Mouse (Mus musculus) midbrain, postnatal 0 days (tissue): ENCODE results near the gene Cacna1c. TPM values are rescaled to one million over a fixed set of nuclear protein-coding genes. Genes with fewer than 3 reads are reported as not detected.

Source experiments
- ATAC-seq: fragments of 200-750 bp; cut with Nextera tagmentation; 2 replicates; pipeline ENCODE4 v1.8.0; 2017; ENCODE audit warnings: moderate number of reproducible peaks, mild to moderate bottlenecking, moderate TSS enrichment, moderate library complexity; ENCODE audit not compliant: low FRiP score
- DNase-seq: peaks from one replicate; pipeline ENCODE4 v3.0.0-alpha.2; 2015; ENCODE audit warnings: low spot score
- H3K27ac ChIP-seq: fragments of 300-500 bp; sonication (generic); 2 replicates; pipeline ENCODE4 v1.5.1; 2014; ENCODE audit warnings: low read depth, mild to moderate bottlenecking, low read length, mixed read lengths
- H3K27me3 ChIP-seq: fragments of 300-500 bp; sonication (generic); 2 replicates; pipeline ENCODE4 v1.6.1; 2014; ENCODE audit warnings: low read length, control low read depth, mixed read lengths; ENCODE audit not compliant: insufficient read depth
- H3K36me3 ChIP-seq: fragments of 300-500 bp; sonication (generic); 2 replicates; pipeline ENCODE4 v1.6.1; 2014; ENCODE audit warnings: low read length, control low read depth, mixed read lengths; ENCODE audit not compliant: insufficient read depth
- H3K4me1 ChIP-seq: fragments of 300-500 bp; sonication (generic); 2 replicates; pipeline ENCODE4 v1.6.1; 2014; ENCODE audit warnings: mild to moderate bottlenecking, control low read depth, antibody characterized with exemption, low read length, mixed read lengths; ENCODE audit not compliant: insufficient read depth
- H3K4me2 ChIP-seq: fragments of 300-500 bp; sonication (generic); 2 replicates; pipeline ENCODE4 v1.6.1; 2014; ENCODE audit warnings: low read depth, mild to moderate bottlenecking, low read length, mixed read lengths; ENCODE audit not compliant: poor library complexity, severe bottlenecking
- H3K4me3 ChIP-seq: fragments of 300-500 bp; sonication (generic); 2 replicates; pipeline ENCODE4 v1.5.1; 2014; ENCODE audit warnings: low read depth, mild to moderate bottlenecking, low read length, moderate library complexity
- H3K9ac ChIP-seq: fragments of 300-500 bp; sonication (generic); replicated peaks from 2 replicates; pipeline ENCODE4 v1.6.1; 2014; ENCODE audit warnings: mild to moderate bottlenecking, low read length, moderate library complexity, mixed read lengths; ENCODE audit not compliant: poor library complexity, severe bottlenecking
- H3K9me3 ChIP-seq: fragments of 300-500 bp; sonication (generic); 2 replicates; pipeline ENCODE4 v1.6.1; 2016; ENCODE audit warnings: low read length, control low read depth
- CTCF ChIP-seq: IDR thresholded peaks from 2 replicates; pipeline ENCODE4 v1.5.1; 2016; ENCODE audit warnings: antibody characterized with exemption, mild to moderate bottlenecking
- WGBS: fragments of 180-500 bp; shearing (Covaris S2); extraction: QIAGEN DNeasy Blood & Tissue Kit; methylation state at CpG from one replicate; pipeline ENCODE4 v1.1.7; 2014; 5-methylcytosine and 5-hydroxymethylcytosine counted together
- polyA plus RNA-seq: library from polyadenylated mRNA; unstranded; fragments of >200 nt; fragmentation: Nextera tagmentation; extraction: Ambion mirVana; gene quantifications from 2 replicates; pipeline ENCODE4 v1.2.1, GENCODE M21; 2015
- total RNA-seq: library from RNA; depleted of rRNA; stranded (reverse); fragments of >200 nt; gene quantifications from 2 replicates; pipeline ENCODE4 v1.2.3, GENCODE M21; 2014

The Cacna1c gene
- total and polyA plus RNA-seq, 2 experiments from 2014 or later, result 4.9 to 33.9 TPM

- DNase-seq, result no peak
Measured at GRCm38 (mm10) chr6:118739344-118739743, 456.9 kb downstream of the Cacna1c start.

GRCm38 (mm10) chr6:118738656-118739055 is 457.6 kb downstream of the Cacna1c start:
- no peaks in the 10 kb centered on the region; the same call in 1 of the 2 replicates for H3K4me1 ChIP-seq
- peaks cover 7% of the 10 kb centered on the region; the same call in 1 of the 2 replicates for H3K36me3 ChIP-seq
- no peak overlapping the region for H3K4me3 ChIP-seq
- TF ChIP-seq CTCF, result no peak
- no peak for DNase-seq
- H3K9me3 ChIP-seq, result no peaks in the 10 kb centered on the region
- WGBS, result 58% methylated on average over 3 of the region's 3 CpGs
- no peak overlapping the region for H3K9ac ChIP-seq
- no peak overlapping the region for H3K27ac ChIP-seq
- no peak for ATAC-seq
- no peaks in the 10 kb centered on the region for H3K27me3 ChIP-seq
- no peak overlapping the region for H3K4me2 ChIP-seq

More at GRCm38 (mm10) chr6:118739344-118739743, 456.9 kb downstream of the Cacna1c start:
- Histone ChIP-seq H3K4me1 (no peaks in the 10 kb centered on the region; the same call in 1 of the 2 replicates), H3K27me3 (no peaks in the 10 kb centered on the region), H3K9ac (no peak overlapping the region), H3K4me3 (no peak overlapping the region), H3K9me3 (no peaks in the 10 kb centered on the region), H3K27ac (no peak overlapping the region), H3K36me3 (peaks cover 7% of the 10 kb centered on the region; the same call in 1 of the 2 replicates), H3K4me2 (no peak overlapping the region)
- no peak for TF ChIP-seq CTCF
- WGBS, result 67% methylated on average over 4 of the region's 4 CpGs
- ATAC-seq, result no peak

GRCm38 (mm10) chr6:118737078-118737477 is 459.1 kb downstream of the Cacna1c start:
- H3K9me3 ChIP-seq, result no peaks in the 10 kb centered on the region
- no peak for ATAC-seq
- 78% methylated on average over 6 of the region's 6 CpGs for WGBS

GRCm38 (mm10) chr6:118736491-118736890 is 459.7 kb downstream of the Cacna1c start:
- TF ChIP-seq CTCF, result no peak
- Histone ChIP-seq H3K4me3 (no peak overlapping the region), H3K27ac (no peak overlapping the region), H3K36me3 (peaks cover 13% of the 10 kb centered on the region), H3K4me2 (no peak overlapping the region), H3K4me1 (no peaks in the 10 kb centered on the region; the same call in 1 of the 2 replicates), H3K9ac (no peak overlapping the region), H3K27me3 (no peaks in the 10 kb centered on the region), H3K9me3 (no peaks in the 10 kb centered on the region)
- no peak for ATAC-seq
- WGBS, result 79% methylated on average over 7 of the region's 7 CpGs
- DNase-seq, result no peak

More at GRCm38 (mm10) chr6:118737078-118737477, 459.1 kb downstream of the Cacna1c start:
- Histone ChIP-seq H3K4me2 (no peak overlapping the region), H3K27ac (no peak overlapping the region), H3K9ac (no peak overlapping the region), H3K36me3 (peaks cover 12% of the 10 kb centered on the region), H3K4me1 (no peaks in the 10 kb centered on the region; the same call in 1 of the 2 replicates), H3K27me3 (no peaks in the 10 kb centered on the region), H3K4me3 (no peak overlapping the region)
- DNase-seq, result no peak
- no peak for TF ChIP-seq CTCF

GRCm38 (mm10) chr6:118735145-118735544 is 461.1 kb downstream of the Cacna1c start:
- Histone ChIP-seq H3K36me3 (peaks cover 9% of the 10 kb centered on the region), H3K27me3 (no peaks in the 10 kb centered on the region), H3K9me3 (no peaks in the 10 kb centered on the region), H3K4me3 (no peak overlapping the region), H3K27ac (no peak overlapping the region), H3K4me2 (no peak overlapping the region), H3K9ac (no peak overlapping the region), H3K4me1 (no peaks in the 10 kb centered on the region; the same call in 1 of the 2 replicates)
- TF ChIP-seq CTCF, result no peak
- WGBS, result 94% methylated on average over 3 of the region's 3 CpGs
- ATAC-seq (no peak), DNase-seq (no peak)

GRCm38 (mm10) chr6:118731937-118732336 is 464.3 kb downstream of the Cacna1c start:
- Histone ChIP-seq H3K27me3 (no peaks in the 10 kb centered on the region), H3K9ac (no peak overlapping the region), H3K36me3 (peaks cover 9% of the 10 kb centered on the region), H3K27ac (no peak overlapping the region), H3K4me3 (no peak overlapping the region), H3K4me2 (no peak overlapping the region), H3K9me3 (no peaks in the 10 kb centered on the region), H3K4me1 (no peaks in the 10 kb centered on the region)
- TF ChIP-seq CTCF, result no peak
- WGBS, result 98% methylated on average over 3 of the region's 3 CpGs
- DNase-seq (no peak), ATAC-seq (no peak)
